Mouse (Mus musculus): ENCODE measurements around the gene Moxd1.
"Not testable (repeated sequence)": the region's sequence is repeated elsewhere in the genome, so short reads cannot be mapped to it uniquely, and the experiment has no call there.

Moxd1 gene

DNA sequence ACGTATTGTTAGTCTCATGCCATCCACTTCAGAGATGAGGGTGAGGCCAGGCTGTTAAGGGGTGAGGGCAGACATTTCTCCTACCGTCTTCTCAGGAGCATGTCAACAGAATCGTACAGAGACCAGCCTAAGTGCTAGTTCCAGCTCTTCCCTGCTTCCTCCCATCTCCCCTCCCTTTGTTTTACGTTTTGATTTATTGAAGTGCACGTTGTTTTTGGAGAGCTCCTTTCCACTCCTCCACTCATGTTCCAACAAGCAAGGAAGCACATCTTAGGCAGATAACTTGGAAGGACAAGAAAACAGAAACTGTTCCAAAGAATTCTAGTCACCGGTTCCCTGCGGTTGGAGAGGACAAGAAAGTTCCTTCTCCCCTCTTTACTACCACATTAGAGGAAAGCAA lies 52.9 kb downstream of the Moxd1 start:
- no peak for DNase-seq

DNA sequence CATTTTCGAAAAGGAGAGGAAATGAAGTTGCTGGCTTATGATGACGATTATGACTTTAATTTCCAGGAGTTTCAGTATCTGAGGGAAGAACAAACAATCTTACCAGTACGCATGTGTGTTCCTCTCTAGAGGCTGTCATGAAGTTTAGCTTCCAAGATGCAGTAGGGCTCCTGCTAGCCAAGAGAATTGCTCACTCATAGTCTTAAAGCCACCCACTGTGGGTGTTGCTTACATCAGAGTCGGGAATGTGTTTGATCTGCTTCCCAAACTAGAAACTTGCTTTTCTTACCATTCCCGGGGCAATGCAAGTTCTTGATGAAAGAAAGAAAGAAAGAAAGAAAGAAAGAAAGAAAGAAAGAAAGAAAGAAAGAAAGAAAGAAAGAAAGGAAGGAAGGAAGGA lies 59.3 kb downstream of the Moxd1 start:
- DNase-seq: no peak

DNA sequence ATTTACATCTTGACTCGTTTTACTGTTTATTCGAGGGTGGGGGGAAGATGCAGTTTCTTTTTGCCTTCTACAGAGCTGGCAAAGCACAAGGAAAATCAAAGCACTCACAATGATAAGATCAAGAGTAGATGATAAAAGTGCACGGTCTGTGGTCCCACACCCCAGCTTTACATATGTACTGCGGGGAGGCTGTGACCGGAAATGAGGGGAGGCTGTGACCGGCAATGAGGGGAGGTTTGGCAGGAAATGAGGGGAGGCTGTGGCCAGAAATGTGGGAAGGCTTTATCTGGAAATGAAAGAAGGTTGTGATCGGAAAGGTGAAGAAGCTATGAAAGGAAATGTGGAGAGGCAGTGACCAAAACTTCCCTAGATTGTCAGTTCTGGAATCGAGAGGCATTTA lies 68.3 kb downstream of the Moxd1 start:
- DNase-seq: no peak

DNA sequence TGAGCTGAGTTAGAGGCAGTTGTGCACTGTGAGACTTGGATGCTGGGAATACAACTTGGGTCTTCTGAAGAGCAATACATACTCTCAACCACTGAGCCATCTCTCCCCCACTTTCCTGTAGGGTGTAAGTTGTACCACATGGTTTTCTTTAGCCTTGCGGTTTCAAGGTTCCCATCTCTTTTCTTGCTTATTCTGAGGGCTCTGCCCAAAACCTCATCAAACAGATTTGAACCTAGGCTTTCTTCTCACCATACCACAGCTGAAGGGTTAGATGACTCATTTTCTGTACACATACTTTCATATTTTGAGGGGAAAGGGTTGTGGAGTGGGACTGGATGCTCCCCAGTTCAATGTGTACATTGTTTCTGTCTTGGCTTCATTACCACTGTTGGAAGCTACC lies 69.4 kb downstream of the Moxd1 start:
- DNase-seq: no peak

DNA sequence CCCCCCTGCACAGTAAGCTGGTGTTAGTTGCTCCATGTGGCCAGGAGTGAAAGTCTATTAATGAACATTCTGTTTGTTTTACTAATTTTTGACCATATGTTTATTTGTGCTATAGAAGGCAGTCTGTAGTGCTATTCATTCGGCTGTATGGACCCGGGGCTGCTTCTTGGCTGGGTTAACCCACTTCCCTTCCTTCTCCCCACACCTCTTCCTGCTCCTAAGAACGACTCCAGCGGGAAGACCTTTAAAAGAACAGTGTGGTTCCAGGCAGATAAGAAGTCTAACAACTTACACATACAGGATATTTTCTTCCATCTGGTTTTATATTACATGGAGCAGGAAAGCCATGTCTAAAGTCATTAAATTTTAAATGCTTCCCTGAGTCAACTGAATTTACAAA lies 73.3 kb downstream of the Moxd1 start:
- no peak for DNase-seq

DNA sequence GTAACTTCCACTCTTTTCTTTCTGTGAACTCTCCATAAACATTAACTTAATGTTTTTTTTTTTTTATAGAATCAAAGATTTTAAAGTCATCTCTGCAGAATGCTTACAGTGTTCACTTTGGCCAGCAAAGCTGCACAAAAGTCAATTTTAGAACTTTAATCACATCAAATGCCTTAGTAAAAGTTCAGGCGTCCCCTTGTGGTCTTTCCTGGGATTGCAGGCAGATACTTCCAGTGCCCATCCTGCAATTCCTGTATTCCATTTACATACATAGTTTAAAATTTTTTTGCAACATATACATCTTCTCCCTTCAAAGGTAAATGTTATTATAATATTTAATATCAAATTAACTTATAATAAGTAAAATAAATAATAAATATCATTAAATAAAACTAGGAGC lies 74.5 kb downstream of the Moxd1 start:
- DNase-seq: peak; percentile 21

DNA sequence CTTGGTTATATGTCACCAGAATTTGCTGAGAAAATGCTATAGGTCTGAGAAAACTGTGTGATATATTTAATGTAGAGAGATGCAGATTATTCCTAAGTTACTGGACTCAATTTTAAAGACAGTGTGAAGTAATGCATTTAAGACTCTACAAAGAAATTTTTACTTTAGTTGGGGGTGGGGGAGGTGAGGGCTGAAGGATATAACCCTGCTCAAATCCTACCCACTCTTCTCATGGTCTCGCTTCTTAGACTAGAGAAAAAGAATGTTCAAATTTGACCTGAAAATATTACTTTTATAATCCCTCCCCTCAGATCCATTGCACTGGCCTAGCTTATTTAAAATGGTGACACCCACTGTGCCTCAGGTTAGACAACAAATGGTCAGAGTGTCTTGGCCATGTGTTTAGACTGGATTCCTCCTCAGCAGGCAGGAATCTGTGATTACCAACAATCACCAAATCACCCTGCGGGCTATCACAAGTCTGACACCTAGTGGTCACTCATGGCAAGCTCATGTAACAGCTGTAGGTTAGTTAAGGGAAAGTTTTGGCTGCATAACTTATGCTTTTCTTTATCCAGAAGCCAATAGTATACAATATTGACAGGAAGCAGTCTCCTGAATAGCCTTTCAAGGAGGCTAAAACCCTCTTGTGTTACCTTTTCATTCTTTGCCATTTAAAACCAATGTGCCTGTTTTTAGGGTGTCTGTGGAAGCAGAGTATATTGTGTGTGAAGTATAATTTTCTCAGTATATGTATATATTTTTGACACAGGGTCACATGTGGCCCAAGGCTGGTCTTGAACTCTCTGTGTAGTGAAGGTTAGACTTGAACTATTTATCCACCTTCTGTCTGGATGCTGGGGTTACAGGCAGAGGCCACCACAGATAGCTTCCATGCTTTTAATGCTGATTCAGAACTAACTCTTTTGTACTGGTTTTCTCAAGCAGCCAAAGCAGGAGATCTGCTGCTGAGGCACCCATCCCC lies 75.2 kb downstream of the Moxd1 start:
- peak; percentile 51 for DNase-seq

DNA sequence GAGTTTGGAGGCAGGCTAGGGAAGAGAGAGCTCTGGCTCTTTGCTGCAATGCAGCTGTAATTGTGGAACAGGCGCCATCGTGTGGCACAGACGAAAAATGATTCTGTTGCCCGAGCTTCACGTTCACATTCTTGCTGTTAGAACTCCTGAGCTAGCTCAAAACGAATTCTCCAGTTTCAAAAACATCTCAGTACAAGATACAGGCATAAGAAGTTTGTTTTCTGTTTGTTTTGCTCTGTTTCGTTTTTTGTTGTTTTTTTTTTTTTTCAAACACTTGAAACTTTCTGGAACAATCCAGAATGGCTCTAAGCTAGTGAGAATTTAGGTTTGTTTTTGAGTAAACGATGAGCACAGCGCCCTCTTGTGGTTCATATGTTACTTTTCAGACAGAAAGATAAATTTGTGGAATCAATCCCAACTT lies 88.9 kb downstream of the Moxd1 start:
- DNase-seq: peak; percentile 67

DNA sequence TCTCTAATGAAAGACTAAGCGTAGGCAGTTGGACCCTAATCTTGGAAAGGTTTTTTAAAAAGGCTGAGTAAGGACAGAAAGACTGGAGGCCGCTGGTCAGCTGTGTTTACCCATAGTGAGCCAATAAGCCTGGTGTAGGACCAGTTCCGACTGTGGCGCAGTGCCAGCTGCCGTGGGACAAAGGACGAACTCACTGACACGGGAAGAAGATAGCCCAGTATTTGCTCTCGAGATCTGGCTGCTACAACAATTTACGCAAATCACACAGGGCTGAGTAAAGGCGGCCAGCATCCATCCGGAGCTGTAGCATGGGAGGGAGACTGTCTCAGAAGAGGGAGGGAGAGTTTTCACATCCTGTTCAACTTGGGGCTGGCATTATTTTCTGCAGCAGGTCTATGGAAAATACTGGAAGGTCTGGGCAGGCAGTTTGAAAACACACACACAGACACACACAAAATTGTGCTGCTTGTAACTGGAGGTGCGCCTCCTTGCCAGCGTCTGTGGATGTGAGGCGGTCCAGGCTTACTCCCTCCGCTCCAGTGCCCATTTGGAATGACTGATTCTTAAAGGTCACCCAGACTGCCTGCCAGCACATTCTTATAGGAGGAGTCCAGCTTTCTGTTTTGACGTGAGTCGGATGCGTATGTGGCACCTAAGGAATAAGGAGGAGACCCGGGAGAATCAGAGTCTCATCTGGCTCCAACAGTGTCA lies 94.0 kb downstream of the Moxd1 start:
- no peak for DNase-seq

DNA sequence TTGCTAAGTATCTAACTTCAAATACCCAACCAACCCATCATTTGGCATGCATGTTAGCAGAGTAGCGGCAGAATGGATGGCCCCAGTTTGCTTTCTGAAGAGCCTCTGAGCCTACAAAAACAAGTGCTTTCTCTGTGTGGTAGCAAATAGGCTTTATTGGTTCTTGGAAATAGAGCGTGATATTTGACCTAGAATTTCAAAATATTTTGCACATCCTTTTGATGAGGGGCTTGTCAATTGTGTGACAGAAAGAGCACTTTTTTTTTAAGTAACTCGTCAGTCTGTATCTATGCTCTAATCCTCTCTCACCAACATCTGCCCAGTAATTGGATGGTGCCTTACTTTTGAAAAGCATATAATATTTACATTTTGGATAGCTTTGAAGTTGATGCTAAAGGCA lies 97.0 kb downstream of the Moxd1 start:
- no peak for DNase-seq

DNA sequence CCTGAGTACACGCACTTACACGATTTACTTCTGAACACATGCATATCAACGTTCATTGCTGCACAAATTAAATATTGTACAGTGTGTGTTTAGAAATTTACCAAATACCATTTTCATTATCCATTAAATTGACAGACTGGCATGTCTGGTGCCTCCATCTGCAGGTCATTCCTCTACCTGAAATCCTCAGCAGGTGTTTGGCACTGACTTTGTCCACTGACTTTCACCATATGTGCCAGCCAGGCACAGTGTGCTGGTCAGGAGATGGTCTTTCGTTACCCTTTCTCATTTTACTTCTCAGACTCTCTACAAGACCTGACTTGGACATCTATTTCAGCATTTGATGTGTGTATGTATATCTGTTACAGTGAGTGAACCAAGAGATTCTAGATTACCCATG lies 99.7 kb downstream of the Moxd1 start:
- no peak for DNase-seq

DNA sequence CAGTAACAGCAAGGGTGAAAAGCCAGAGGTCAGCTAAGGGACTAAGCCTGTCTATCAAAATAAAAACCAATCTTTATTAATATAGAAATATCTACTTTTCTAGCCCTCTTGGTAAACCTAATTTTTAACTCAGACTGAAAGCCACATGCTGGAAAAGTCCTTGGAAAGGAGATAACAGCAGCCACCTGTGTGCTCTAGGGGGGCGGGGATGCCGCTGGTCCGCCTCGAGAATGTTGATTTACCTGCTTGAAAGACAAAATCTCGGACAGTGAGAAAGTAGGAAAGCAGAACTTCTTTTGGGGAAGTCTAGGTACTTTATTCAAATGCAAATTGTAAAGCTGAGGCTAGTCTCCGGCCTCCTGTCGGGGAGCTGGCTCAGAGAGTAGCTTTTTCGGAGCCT lies 103.9 kb downstream of the Moxd1 start:
- not testable (repeated sequence) for DNase-seq

DNA sequence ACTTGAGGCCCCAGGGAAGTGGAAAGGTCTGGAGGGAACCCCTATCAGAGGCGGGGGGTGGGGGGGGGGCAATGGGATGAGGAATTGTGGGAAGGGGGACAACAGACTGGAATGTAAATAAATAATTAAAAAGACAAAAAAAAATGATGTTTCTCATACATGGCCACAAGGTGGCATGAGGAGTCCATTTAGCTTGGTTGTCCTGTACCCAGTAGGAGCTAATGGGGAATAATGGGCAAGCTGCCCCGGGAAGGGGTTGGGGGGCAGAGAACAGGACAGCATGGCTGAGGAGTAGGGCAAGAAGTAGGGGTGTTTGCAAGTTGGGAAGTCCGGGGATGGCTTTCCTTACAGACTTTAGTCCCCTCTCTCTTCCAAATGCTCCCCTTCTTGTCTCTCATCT lies 109.5 kb downstream of the Moxd1 start:
- DNase-seq: no peak

DNA sequence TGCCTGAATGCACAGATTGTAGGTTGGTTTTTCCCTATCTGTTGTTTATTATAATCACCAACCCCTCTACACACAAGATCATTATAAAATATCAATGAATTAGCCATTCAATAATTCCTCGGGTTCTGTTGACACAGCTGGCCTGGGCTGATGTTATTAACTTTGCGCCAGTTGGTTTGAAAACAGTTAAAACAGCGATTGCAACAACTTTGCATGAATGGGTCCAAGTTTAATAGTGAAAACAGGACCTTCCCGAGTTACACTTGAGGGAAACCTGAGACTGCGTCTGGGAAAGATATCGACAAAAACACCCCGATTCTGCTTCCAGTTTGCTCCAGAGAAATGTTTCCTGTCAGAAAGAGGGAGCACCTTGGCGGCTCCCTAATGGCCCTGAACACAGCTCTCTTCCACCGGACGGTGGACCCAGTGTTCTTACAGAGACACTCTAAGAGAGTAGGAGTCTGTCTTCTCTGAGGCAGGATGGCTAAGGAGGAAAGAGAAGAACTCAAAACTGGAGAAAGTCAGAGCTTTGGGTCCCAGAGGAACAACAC lies 116.4 kb downstream of the Moxd1 start:
- DNase-seq: no peak

DNA sequence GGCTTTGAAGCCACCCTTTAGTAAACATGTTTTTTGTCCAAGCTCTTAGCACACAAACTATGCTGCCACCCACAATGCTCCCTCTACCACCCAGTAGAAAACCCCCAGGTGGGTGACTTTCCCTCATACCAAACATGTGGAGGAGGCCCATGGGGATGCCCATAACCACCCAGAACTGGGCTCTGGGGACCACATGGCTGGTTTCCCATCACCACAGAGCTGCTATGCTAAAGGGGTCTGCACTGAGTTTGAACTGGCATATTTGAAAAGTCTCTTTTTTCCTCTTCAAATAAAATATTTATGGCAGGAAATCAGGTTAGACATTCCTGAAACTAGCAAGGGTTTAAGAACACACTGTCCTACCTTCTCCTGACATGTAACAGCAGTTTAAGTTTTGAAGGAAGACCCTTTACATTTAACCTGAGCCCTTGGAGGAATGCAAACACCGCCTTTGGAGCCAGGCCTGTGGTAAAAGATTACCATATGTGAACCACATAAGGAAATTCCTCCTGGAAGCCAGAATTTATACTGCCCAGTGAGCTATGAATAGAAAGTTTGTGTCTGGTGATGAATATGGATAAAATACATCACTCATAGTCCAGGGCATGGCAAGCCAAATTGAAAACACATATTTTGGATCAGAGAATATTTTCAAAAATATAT lies 117.4 kb downstream of the Moxd1 start:
- DNase-seq: no peak

DNA sequence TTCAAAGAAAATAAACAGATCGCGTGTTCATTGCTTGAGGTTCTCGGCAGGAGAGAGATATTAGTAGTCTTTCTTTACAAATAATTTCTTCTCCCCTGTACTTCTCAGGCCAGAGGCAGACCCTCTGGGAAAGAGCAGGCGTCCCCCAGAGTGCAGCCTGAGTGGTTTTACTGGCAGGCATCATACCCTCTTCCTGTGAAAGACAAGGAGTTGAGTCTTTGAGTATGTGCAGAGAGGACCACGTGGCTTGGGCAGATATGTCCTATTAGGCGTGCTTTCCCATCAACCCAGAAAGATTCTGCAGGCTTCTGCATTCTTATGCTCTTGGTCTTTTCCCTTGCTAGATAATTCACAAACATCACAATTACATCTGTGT lies 117.9 kb downstream of the Moxd1 start:
- no peak for DNase-seq

DNA sequence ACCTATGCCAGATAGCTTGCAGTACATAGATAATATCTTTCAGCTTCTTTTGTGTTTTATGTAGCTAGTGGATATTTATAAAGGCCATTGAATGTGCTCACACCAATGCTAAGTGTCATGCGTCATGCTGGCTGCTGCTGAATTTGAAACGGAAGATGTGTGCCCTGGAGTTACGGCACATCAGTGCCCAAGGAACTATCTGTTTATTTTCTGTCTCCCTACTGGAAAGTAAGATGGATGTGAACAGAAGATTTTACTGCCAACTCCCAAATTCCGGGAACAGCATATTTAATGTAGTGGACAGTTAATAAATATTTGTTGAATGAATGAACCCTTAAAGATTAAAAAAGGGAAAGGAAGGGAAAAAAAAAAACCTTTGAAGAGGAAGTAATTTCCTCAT lies 119.8 kb downstream of the Moxd1 start:
- DNase-seq: no peak

Measured in thymus, postnatal 14 days (tissue).